Mouse (Mus musculus): ENCODE measurements around the gene Dcaf8.

Dcaf8 gene

GRCm38 (mm10) chr1:172154536-172154935 lies 6.7 kb downstream of the Dcaf8 start:
- peaks cover 62% of the 10 kb centered on the region for H3K36me3 ChIP-seq (ENCODE audit: insufficient read depth, low read length)
- no peak overlapping the region for H3K4me3 ChIP-seq (replicated peaks; ENCODE audit: low read length)
- H3K4me1 ChIP-seq (replicated peaks; ENCODE audit: low read depth, low read length), result peaks cover 7% of the 10 kb centered on the region
- no peaks in the 10 kb centered on the region for H3K27me3 ChIP-seq (ENCODE audit: insufficient read depth, low read length)
- TF ChIP-seq NANOG (IDR thresholded peaks at IDR 0.05; ENCODE audit: borderline replicate concordance, low read length), result no peak
- TF ChIP-seq POU5F1 (IDR thresholded peaks at IDR 0.05; ENCODE audit: borderline replicate concordance, low read length), result no peak
- no peak for TF ChIP-seq CTCF (conservative IDR thresholded peaks at IDR 0.05; ENCODE audit: low read length)
- no peaks in the 10 kb centered on the region for H3K9me3 ChIP-seq (ENCODE audit: low read length)

- TF ChIP-seq POU5F1 (IDR thresholded peaks at IDR 0.05; ENCODE audit: borderline replicate concordance, low read length) (no peak), CTCF (conservative IDR thresholded peaks at IDR 0.05; ENCODE audit: low read length) (no peak), NANOG (IDR thresholded peaks at IDR 0.05; ENCODE audit: borderline replicate concordance, low read length) (no peak)
- H3K27me3 ChIP-seq (ENCODE audit: insufficient read depth, low read length), result no peaks in the 10 kb centered on the region
- no peaks in the 10 kb centered on the region; the same call in 1 of the 2 replicates for H3K4me1 ChIP-seq (replicated peaks; ENCODE audit: low read depth, low read length)
- H3K9me3 ChIP-seq (ENCODE audit: low read length), result no peaks in the 10 kb centered on the region
- H3K36me3 ChIP-seq (ENCODE audit: insufficient read depth, low read length), result peaks cover 54% of the 10 kb centered on the region
- no peak overlapping the region for H3K4me3 ChIP-seq (replicated peaks; ENCODE audit: low read length)
These were observed 7.6 kb downstream of the Dcaf8 start for GRCm38 (mm10) chr1:172155518-172155917.

- Histone ChIP-seq H3K4me1 (replicated peaks; ENCODE audit: low read depth, low read length) (no peaks in the 10 kb centered on the region; the same call in 1 of the 2 replicates), H3K4me3 (replicated peaks; ENCODE audit: low read length) (no peak overlapping the region), H3K36me3 (ENCODE audit: insufficient read depth, low read length) (peaks cover 28% of the 10 kb centered on the region), H3K9me3 (ENCODE audit: low read length) (no peaks in the 10 kb centered on the region), H3K27me3 (ENCODE audit: insufficient read depth, low read length) (no peaks in the 10 kb centered on the region)
- no peak for TF ChIP-seq NANOG (IDR thresholded peaks at IDR 0.05; ENCODE audit: borderline replicate concordance, low read length)
- TF ChIP-seq POU5F1 (IDR thresholded peaks at IDR 0.05; ENCODE audit: borderline replicate concordance, low read length), result no peak
- TF ChIP-seq CTCF (conservative IDR thresholded peaks at IDR 0.05; ENCODE audit: low read length), result no peak
These were observed 12.1 kb downstream of the Dcaf8 start for GRCm38 (mm10) chr1:172159970-172160369.

- H3K36me3 ChIP-seq (ENCODE audit: insufficient read depth, low read length), result peaks cover 32% of the 10 kb centered on the region
- no peaks in the 10 kb centered on the region; the same call in 1 of the 2 replicates for H3K4me1 ChIP-seq (replicated peaks; ENCODE audit: low read depth, low read length)
- H3K4me3 ChIP-seq (replicated peaks; ENCODE audit: low read length), result no peak overlapping the region
- H3K9me3 ChIP-seq (ENCODE audit: low read length), result no peaks in the 10 kb centered on the region
- TF ChIP-seq CTCF (conservative IDR thresholded peaks at IDR 0.05; ENCODE audit: low read length), result no peak
- no peak for TF ChIP-seq NANOG (IDR thresholded peaks at IDR 0.05; ENCODE audit: borderline replicate concordance, low read length)
- TF ChIP-seq POU5F1 (IDR thresholded peaks at IDR 0.05; ENCODE audit: borderline replicate concordance, low read length), result no peak
- no peaks in the 10 kb centered on the region for H3K27me3 ChIP-seq (ENCODE audit: insufficient read depth, low read length)
These were observed 12.6 kb downstream of the Dcaf8 start for GRCm38 (mm10) chr1:172160508-172160907.

- H3K36me3 ChIP-seq (ENCODE audit: insufficient read depth, low read length), result peaks cover 40% of the 10 kb centered on the region
- no peaks in the 10 kb centered on the region for H3K4me1 ChIP-seq (replicated peaks; ENCODE audit: low read depth, low read length)
- no peak overlapping the region for H3K4me3 ChIP-seq (replicated peaks; ENCODE audit: low read length)
- no peaks in the 10 kb centered on the region for H3K27me3 ChIP-seq (ENCODE audit: insufficient read depth, low read length)
- H3K9me3 ChIP-seq (ENCODE audit: low read length), result no peaks in the 10 kb centered on the region
- TF ChIP-seq CTCF (conservative IDR thresholded peaks at IDR 0.05; ENCODE audit: low read length) (peak; percentile 31; the same call in 1 of the 2 replicates), NANOG (IDR thresholded peaks at IDR 0.05; ENCODE audit: borderline replicate concordance, low read length) (no peak)
These were observed 14.1 kb downstream of the Dcaf8 start for GRCm38 (mm10) chr1:172162009-172162408.

GRCm38 (mm10) chr1:172162959-172163358 lies 15.1 kb downstream of the Dcaf8 start:
- H3K27me3 ChIP-seq (ENCODE audit: insufficient read depth, low read length), result no peaks in the 10 kb centered on the region
- H3K9me3 ChIP-seq (ENCODE audit: low read length), result no peaks in the 10 kb centered on the region
- peaks cover 49% of the 10 kb centered on the region for H3K36me3 ChIP-seq (ENCODE audit: insufficient read depth, low read length)
- no peak for TF ChIP-seq CTCF (conservative IDR thresholded peaks at IDR 0.05; ENCODE audit: low read length)
- no peak for TF ChIP-seq POU5F1 (IDR thresholded peaks at IDR 0.05; ENCODE audit: borderline replicate concordance, low read length)
- TF ChIP-seq NANOG (IDR thresholded peaks at IDR 0.05; ENCODE audit: borderline replicate concordance, low read length), result no peak
- no peak overlapping the region for H3K4me3 ChIP-seq (replicated peaks; ENCODE audit: low read length)
- H3K4me1 ChIP-seq (replicated peaks; ENCODE audit: low read depth, low read length), result no peaks in the 10 kb centered on the region

- H3K4me1 ChIP-seq (replicated peaks; ENCODE audit: low read depth, low read length), result peaks cover 7% of the 10 kb centered on the region; the same call in 1 of the 2 replicates
- no peaks in the 10 kb centered on the region for H3K27me3 ChIP-seq (ENCODE audit: insufficient read depth, low read length)
- no peak overlapping the region for H3K4me3 ChIP-seq (replicated peaks; ENCODE audit: low read length)
- no peak for TF ChIP-seq POU5F1 (IDR thresholded peaks at IDR 0.05; ENCODE audit: borderline replicate concordance, low read length)
- no peak for TF ChIP-seq NANOG (IDR thresholded peaks at IDR 0.05; ENCODE audit: borderline replicate concordance, low read length)
- no peak for TF ChIP-seq CTCF (conservative IDR thresholded peaks at IDR 0.05; ENCODE audit: low read length)
- peaks cover 92% of the 10 kb centered on the region for H3K36me3 ChIP-seq (ENCODE audit: insufficient read depth, low read length)
- no peaks in the 10 kb centered on the region for H3K9me3 ChIP-seq (ENCODE audit: low read length)
These were observed 20.0 kb downstream of the Dcaf8 start for GRCm38 (mm10) chr1:172167911-172168310.

GRCm38 (mm10) chr1:172169809-172170208 lies 21.9 kb downstream of the Dcaf8 start:
- TF ChIP-seq NANOG (IDR thresholded peaks at IDR 0.05; ENCODE audit: borderline replicate concordance, low read length) (no peak), CTCF (conservative IDR thresholded peaks at IDR 0.05; ENCODE audit: low read length) (no peak), POU5F1 (IDR thresholded peaks at IDR 0.05; ENCODE audit: borderline replicate concordance, low read length) (no peak)
- H3K27me3 ChIP-seq (ENCODE audit: insufficient read depth, low read length), result no peaks in the 10 kb centered on the region
- peaks cover 7% of the 10 kb centered on the region; the same call in 1 of the 2 replicates for H3K4me1 ChIP-seq (replicated peaks; ENCODE audit: low read depth, low read length)
- H3K4me3 ChIP-seq (replicated peaks; ENCODE audit: low read length), result no peak overlapping the region
- H3K9me3 ChIP-seq (ENCODE audit: low read length), result no peaks in the 10 kb centered on the region
- peaks cover 96% of the 10 kb centered on the region for H3K36me3 ChIP-seq (ENCODE audit: insufficient read depth, low read length)

- no peaks in the 10 kb centered on the region for H3K27me3 ChIP-seq (ENCODE audit: insufficient read depth, low read length)
- TF ChIP-seq NANOG (IDR thresholded peaks at IDR 0.05; ENCODE audit: borderline replicate concordance, low read length), result no peak
- TF ChIP-seq CTCF (conservative IDR thresholded peaks at IDR 0.05; ENCODE audit: low read length), result no peak
- no peak for TF ChIP-seq POU5F1 (IDR thresholded peaks at IDR 0.05; ENCODE audit: borderline replicate concordance, low read length)
- H3K9me3 ChIP-seq (ENCODE audit: low read length), result no peaks in the 10 kb centered on the region
- H3K4me3 ChIP-seq (replicated peaks; ENCODE audit: low read length), result no peak overlapping the region
- peaks cover 7% of the 10 kb centered on the region; the same call in 1 of the 2 replicates for H3K4me1 ChIP-seq (replicated peaks; ENCODE audit: low read depth, low read length)
- H3K36me3 ChIP-seq (ENCODE audit: insufficient read depth, low read length), result peaks cover 89% of the 10 kb centered on the region
These were observed 24.5 kb downstream of the Dcaf8 start for GRCm38 (mm10) chr1:172172381-172172780.

Measured in E14TG2a.4 (cell line).